Mouse (Mus musculus) forebrain, embryonic 15.5 days (tissue): ENCODE results near the gene Olfr1423. TPM values are rescaled to one million over a fixed set of nuclear protein-coding genes. Genes with fewer than 3 reads are reported as not detected.

Source experiments
- ATAC-seq: fragments of 200-750 bp; cut with Nextera tagmentation; replicated peaks from 2 replicates; pipeline ENCODE4 v1.8.0; 2017; ENCODE audit warnings: mild to moderate bottlenecking, moderate TSS enrichment, moderate library complexity
- H3K27ac ChIP-seq: fragments of 300-500 bp; sonication (generic); replicated peaks from 2 replicates; pipeline ENCODE4 v1.5.1; 2015; ENCODE audit warnings: mild to moderate bottlenecking, inconsistent platforms
- H3K27me3 ChIP-seq: fragments of 300-500 bp; sonication (generic); 2 replicates; pipeline ENCODE4 v1.6.1; 2015; ENCODE audit warnings: inconsistent platforms
- H3K36me3 ChIP-seq: fragments of 300-500 bp; sonication (generic); 2 replicates; pipeline ENCODE4 v1.6.1; 2015; ENCODE audit warnings: mild to moderate bottlenecking, inconsistent platforms
- H3K4me1 ChIP-seq: fragments of 300-500 bp; sonication (generic); 2 replicates; pipeline ENCODE4 v1.6.1; 2015; ENCODE audit warnings: inconsistent platforms
- H3K4me2 ChIP-seq: fragments of 300-500 bp; sonication (generic); replicated peaks from 2 replicates; pipeline ENCODE4 v1.6.1; 2015; ENCODE audit warnings: mild to moderate bottlenecking, inconsistent platforms
- H3K4me3 ChIP-seq: fragments of 300-500 bp; sonication (generic); 2 replicates; pipeline ENCODE4 v1.5.1; 2015; ENCODE audit warnings: mild to moderate bottlenecking, inconsistent platforms
- H3K9ac ChIP-seq: fragments of 300-500 bp; sonication (generic); replicated peaks from 2 replicates; pipeline ENCODE4 v1.6.1; 2015; ENCODE audit warnings: mild to moderate bottlenecking, inconsistent platforms
- H3K9me3 ChIP-seq: fragments of 300-500 bp; sonication (generic); 2 replicates; pipeline ENCODE4 v1.6.1; 2016; ENCODE audit warnings: inconsistent platforms
- WGBS: fragments of 180-500 bp; shearing (Covaris S2); methylation state at CpG from one replicate; pipeline ENCODE4 v1.1.7; 2015; ENCODE audit warnings: mixed read lengths; 5-methylcytosine and 5-hydroxymethylcytosine counted together
- polyA plus RNA-seq: library from polyadenylated mRNA; unstranded; fragments of >200 nt; fragmentation: Nextera tagmentation; extraction: Ambion mirVana; gene quantifications from 2 replicates; pipeline ENCODE4 v1.2.1, GENCODE M21; 2015

Olfr1423 gene
- polyA plus RNA-seq, 1 experiment from 2014 or later: not detected

DNA sequence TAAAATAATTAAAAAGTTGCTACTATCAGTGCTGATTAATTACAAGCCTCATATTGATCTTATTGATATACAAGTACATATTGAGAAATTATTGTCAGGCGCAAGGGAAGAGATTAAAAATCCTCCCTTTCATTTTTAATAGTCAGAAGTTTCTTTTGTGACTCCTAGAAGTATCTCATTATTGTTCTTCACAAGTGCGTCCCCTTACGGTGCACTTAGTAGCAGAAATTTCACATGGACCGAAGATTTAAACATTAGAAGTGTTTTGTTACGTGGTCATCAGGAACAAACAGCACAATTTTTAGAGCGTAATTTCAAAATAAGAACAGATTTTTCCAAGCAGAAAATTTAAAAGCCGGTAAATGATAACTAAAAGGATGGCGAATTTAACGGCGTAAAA is 28.5 kb downstream of the Olfr1423 start:
- H3K9ac ChIP-seq: peak overlapping the region; percentile 10; the same call in 1 of the 2 replicates
- peak overlapping the region; percentile 68 for H3K4me3 ChIP-seq
- no peak overlapping the region for H3K27ac ChIP-seq
- H3K27me3 ChIP-seq: no peaks in the 10 kb centered on the region
- peaks cover 9% of the 10 kb centered on the region; the same call in 1 of the 2 replicates for H3K4me1 ChIP-seq
- no peaks in the 10 kb centered on the region for H3K9me3 ChIP-seq
- no peaks in the 10 kb centered on the region for H3K36me3 ChIP-seq
- under 1% methylated on average over 10 of the region's 10 CpGs for WGBS
- no peak for ATAC-seq
- H3K4me2 ChIP-seq: peak overlapping the region; percentile 62

GRCm38 (mm10) chr19:12011560-12012556 is 29.3 kb downstream of the Olfr1423 start:
- WGBS: under 1% methylated on average over 49 of the region's 49 CpGs
- H3K27ac ChIP-seq: peak overlapping the region; percentile 95
- no peaks in the 10 kb centered on the region for H3K27me3 ChIP-seq
- ATAC-seq: peak; percentile 79
- H3K4me3 ChIP-seq: peak overlapping the region; percentile 68
- H3K4me2 ChIP-seq: peak overlapping the region; percentile 62
- peaks cover 15% of the 10 kb centered on the region for H3K4me1 ChIP-seq
- H3K9me3 ChIP-seq: no peaks in the 10 kb centered on the region
- H3K9ac ChIP-seq: peak overlapping the region; percentile 42
- H3K36me3 ChIP-seq: no peaks in the 10 kb centered on the region

DNA sequence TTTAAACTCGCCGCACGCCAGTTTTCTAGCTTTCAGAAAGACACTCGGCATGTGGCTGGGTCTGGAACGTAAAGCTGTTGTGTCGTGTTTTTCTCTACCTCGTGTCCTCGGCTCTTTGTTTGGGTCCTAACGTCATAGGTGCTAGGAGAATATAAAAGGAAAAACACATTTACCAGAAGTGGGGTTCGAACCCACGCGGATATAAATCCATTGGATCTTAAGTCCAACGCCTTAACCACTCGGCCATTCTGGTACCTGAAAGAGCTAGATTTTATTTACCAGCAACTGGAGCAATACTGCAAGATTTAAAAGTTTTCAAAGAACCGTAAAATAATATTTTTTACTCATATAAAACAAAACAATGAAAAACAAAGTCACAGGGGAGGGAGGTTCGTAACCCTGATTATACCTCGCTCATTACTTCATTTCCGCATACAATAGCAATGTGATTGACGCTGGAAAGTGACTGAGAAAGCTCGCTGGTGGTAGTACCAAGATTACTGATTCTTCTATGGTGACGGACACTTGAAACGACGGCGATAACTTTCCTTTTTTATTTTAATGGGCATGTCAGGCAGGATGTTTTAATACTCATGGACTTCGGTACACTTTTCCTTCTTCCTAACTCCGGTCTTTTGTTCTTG is 30.1 kb downstream of the Olfr1423 start:
- WGBS: under 1% methylated on average over 26 of the region's 26 CpGs
- H3K27me3 ChIP-seq: no peaks in the 10 kb centered on the region
- H3K4me2 ChIP-seq: peak overlapping the region; percentile 62
- no peaks in the 10 kb centered on the region for H3K36me3 ChIP-seq
- H3K4me3 ChIP-seq: peak overlapping the region; percentile 68
- peak; percentile 53 for ATAC-seq
- H3K27ac ChIP-seq: peak overlapping the region; percentile 95
- peak overlapping the region; percentile 79 for H3K9ac ChIP-seq
- H3K9me3 ChIP-seq: no peaks in the 10 kb centered on the region
- H3K4me1 ChIP-seq: peaks cover 23% of the 10 kb centered on the region

DNA sequence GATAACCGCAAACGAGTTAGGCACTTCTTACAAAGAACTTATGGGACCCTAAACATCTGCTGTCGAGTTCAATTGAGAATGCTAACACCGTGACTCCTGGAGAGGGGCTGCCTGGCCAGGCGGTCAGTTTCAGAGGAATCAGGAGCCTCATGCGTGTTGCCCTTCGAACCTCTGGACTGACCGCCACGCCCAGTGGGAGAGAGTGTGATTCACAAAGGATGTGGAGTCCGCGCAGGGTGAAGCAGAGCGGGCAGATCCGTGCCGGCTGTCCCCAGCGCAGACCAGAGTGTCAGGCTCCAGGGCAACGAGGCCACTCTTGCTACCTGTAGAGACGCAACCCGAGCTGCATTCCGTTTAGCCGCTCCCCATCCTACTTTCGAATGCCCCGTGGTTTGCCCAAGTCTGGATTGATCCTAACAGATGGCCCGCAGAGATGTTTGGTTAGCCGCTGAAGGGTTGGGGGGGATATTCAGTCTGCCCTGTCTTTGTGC is 30.8 kb downstream of the Olfr1423 start:
- Histone ChIP-seq H3K4me3 (peak overlapping the region; percentile 68), H3K9me3 (no peaks in the 10 kb centered on the region), H3K27me3 (no peaks in the 10 kb centered on the region), H3K27ac (peak overlapping the region; percentile 95), H3K9ac (peak overlapping the region; percentile 79), H3K36me3 (no peaks in the 10 kb centered on the region), H3K4me2 (peak overlapping the region; percentile 62), H3K4me1 (peaks cover 23% of the 10 kb centered on the region)
- under 1% methylated on average over 24 of the region's 24 CpGs for WGBS
- ATAC-seq: peak; percentile 33

- WGBS: under 1% methylated on average over 24 of the region's 24 CpGs
Measured at GRCm38 (mm10) chr19:12009501-12010280, 31.4 kb downstream of the Olfr1423 start.

DNA sequence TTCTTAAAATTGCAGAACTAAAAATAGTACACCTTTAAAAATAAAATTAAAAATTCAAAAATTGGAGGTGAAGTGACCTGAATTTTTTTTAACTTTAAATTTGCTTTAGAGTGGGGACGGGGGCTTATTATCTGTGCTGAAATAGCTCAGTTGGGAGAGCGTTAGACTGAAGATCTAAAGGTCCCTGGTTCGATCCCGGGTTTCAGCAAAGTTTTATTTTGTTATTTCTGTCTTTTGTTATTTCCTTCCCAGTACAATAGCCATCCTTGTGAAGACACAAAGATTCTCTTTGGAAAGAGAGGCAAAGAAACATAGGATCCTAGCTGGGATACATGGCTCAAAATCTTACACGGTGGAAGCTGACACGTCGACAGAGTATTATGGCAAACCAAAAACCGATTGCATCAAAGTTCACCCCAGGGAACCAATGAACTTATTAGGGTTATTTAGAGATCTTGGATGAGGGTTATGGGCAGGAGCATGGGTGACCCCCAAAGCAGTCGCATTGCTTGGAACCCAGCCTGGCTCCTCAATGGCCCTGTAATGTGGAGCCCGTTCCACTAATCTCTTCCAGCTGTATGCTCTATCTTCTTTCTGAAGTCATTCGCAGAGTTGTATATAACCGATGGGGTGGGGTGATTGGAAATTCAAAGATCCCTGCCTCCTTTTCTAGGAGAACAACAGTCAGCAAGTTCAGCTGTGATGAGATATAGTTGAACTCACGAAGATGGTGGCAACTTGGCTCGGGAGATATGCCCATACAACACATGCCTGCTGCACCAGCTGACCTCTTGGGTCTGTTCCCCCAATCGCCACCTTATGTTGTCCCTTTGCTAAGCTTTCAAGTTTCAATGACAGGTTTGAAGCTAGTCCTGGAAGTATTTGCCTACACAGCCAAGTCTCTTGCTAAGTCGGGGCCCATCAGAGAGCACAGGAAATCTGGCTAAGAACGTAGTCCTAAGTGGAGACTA is 32.4 kb downstream of the Olfr1423 start:
- Histone ChIP-seq H3K27me3 (no peaks in the 10 kb centered on the region), H3K9me3 (no peaks in the 10 kb centered on the region), H3K27ac (peak overlapping the region; percentile 95), H3K4me3 (0 out of 2 replicates have a peak overlapping the region, but pooled peaks have one; percentile 68), H3K36me3 (no peaks in the 10 kb centered on the region), H3K4me1 (peaks cover 33% of the 10 kb centered on the region), H3K9ac (no peak overlapping the region), H3K4me2 (no peak overlapping the region)
- no peak for ATAC-seq
- 22% methylated on average over 17 of the region's 17 CpGs for WGBS

More at GRCm38 (mm10) chr19:12009501-12010280, 31.4 kb downstream of the Olfr1423 start:
- Histone ChIP-seq H3K4me2 (peak overlapping the region; percentile 62), H3K27ac (peak overlapping the region; percentile 95), H3K36me3 (no peaks in the 10 kb centered on the region), H3K27me3 (no peaks in the 10 kb centered on the region), H3K4me1 (peaks cover 26% of the 10 kb centered on the region), H3K9me3 (no peaks in the 10 kb centered on the region), H3K9ac (peak overlapping the region; percentile 79), H3K4me3 (peak overlapping the region; percentile 68)
- ATAC-seq: peak; percentile 7; the same call in 1 of the 2 replicates

- Histone ChIP-seq H3K4me3 (peak overlapping the region; percentile 80), H3K4me2 (peak overlapping the region; percentile 58), H3K4me1 (peaks cover 26% of the 10 kb centered on the region), H3K27me3 (no peaks in the 10 kb centered on the region), H3K36me3 (no peaks in the 10 kb centered on the region), H3K9me3 (no peaks in the 10 kb centered on the region), H3K9ac (peak overlapping the region; percentile 67; the same call in 1 of the 2 replicates), H3K27ac (no peak overlapping the region)
- 10% methylated on average over 17 of the region's 17 CpGs for WGBS
- no peak for ATAC-seq
Measured at GRCm38 (mm10) chr19:12007105-12007931, 33.8 kb downstream of the Olfr1423 start.

- Histone ChIP-seq H3K4me3 (peak overlapping the region; percentile 80), H3K36me3 (no peaks in the 10 kb centered on the region), H3K4me2 (peak overlapping the region; percentile 58), H3K27me3 (no peaks in the 10 kb centered on the region), H3K9me3 (no peaks in the 10 kb centered on the region), H3K4me1 (peaks cover 25% of the 10 kb centered on the region), H3K27ac (peak overlapping the region; percentile 89), H3K9ac (peak overlapping the region; percentile 67)
- ATAC-seq: no peak
- WGBS: 2% methylated on average over 17 of the region's 17 CpGs
Measured at GRCm38 (mm10) chr19:12006361-12006947, 34.7 kb downstream of the Olfr1423 start.

DNA sequence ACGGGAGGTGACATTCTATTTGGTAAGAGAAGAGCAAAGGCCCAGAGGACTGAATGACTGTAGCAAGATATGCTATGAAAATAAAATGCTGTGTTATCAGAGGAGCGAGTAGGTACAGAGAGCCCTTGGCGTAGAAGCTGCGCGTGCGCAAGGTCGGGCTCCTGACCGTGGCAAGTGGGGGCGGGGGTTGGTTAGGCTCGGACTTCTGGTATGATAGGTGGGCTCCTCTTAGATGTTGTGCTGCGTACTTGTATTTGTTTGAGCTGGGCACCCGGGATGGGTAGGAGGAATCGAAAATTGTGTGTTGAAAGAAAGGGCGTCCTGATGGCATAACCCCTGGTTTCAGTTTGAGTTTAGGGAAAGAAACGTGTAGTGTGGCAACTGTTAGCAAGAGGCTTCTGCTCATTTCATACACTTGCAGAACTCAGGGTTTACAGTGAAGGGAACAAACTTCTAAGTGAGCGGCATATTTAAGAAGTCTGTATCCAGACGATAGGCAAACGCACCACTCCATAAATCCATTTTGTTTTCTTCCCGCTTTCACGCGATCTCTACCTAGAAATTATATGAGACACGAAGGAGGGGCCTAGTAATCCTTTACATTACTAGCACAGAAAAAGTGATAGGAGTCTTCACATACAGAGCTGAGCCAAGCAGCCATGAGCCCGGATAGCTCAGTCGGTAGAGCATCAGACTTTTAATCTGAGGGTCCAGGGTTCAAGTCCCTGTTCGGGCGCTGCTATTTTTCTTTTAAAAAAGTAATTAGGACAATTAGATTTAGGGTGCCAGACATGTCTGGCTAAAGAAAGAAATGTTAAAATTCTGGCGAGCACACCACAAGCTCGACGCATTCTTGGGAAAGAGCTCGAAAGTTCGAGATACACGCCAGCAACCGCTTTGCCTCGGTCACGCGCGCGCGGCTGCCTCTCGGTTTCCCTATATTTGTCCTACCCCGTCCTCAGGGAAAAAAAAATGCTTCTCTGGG is 35.4 kb downstream of the Olfr1423 start:
- no peaks in the 10 kb centered on the region for H3K9me3 ChIP-seq
- peak; percentile 70 for ATAC-seq
- H3K27ac ChIP-seq: peak overlapping the region; percentile 89
- H3K9ac ChIP-seq: peak overlapping the region; percentile 67
- under 1% methylated on average over 41 of the region's 41 CpGs for WGBS
- H3K4me1 ChIP-seq: peaks cover 25% of the 10 kb centered on the region
- H3K4me3 ChIP-seq: peak overlapping the region; percentile 80
- H3K36me3 ChIP-seq: no peaks in the 10 kb centered on the region
- no peaks in the 10 kb centered on the region for H3K27me3 ChIP-seq
- peak overlapping the region; percentile 58 for H3K4me2 ChIP-seq
